In the genomic region with DNA sequence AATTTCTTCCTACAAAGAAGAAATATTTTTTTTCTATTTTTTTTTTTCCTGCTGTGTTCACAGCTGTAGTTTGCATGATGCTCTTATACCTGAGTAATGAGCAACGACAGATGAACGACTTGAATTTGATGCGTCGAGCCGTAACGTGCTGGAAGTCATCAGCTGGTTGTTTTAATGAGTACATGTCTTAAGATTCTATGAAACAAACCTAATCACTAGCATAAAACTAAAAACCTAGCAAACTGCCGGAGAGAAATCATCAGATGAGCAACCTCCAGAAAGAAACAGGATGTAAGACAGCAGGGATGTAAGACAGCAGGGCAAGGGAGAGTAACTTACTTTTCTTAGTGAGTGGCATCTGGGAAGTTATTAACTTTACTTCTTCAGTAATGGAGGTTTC, we compare ENCODE assay signal across 9 mouse cellular contexts. TPM values are rescaled to one million over a fixed set of nuclear protein-coding genes. Genes with fewer than 3 reads are reported as not detected.
A peak's percentile ranks its signal among the peaks of the same experiment; 100 is the strongest.
DNase-seq lines count a peak whose midpoint lies in the region; ATAC-seq and TF ChIP-seq lines count a peak whose summit lies in the region.
"Had no signal": no experiment of that assay in that cellular context is flagged by ENCODE, and none has a peak within 500 bp of the region (broad histone marks: within the 10 kb centered on the region; RNA-seq: fewer than 3 reads in every experiment).

No protein-coding gene starts in this region.

- H3K4me1 ChIP-seq in heart, embryonic 12.5 days (replicated peaks): peaks cover 24% of the 10 kb centered on the region
- peaks cover 13% of the 10 kb centered on the region; the same call in 1 of the 2 replicates for H3K4me1 ChIP-seq in forebrain, embryonic 15.5 days
- H3K4me1 ChIP-seq in liver, embryonic 14.5 days (replicated peaks; ENCODE audit: control insufficient read depth in 2 of 2, insufficient read depth in 2 of 2, low read length in 1 of 2): peaks cover 6 to 21% of the 10 kb centered on the region in 2 experiments; a peak in 2 of 4 replicates

- peak overlapping the region; percentile 92 for H3K4me3 ChIP-seq in heart, embryonic 12.5 days
- H3K4me3 ChIP-seq in forebrain, embryonic 15.5 days: 0 out of 2 replicates have a peak overlapping the region, but pooled peaks have one; percentile 92
- peak overlapping the region in 1 of 2 experiments; percentile 76; a peak in 1 of 4 replicates for H3K4me3 ChIP-seq in liver, embryonic 14.5 days (ENCODE audit: insufficient read depth in 1 of 2, low read depth in 2 of 2, low read length in 2 of 2)

- 85% methylated on average over 7 of the region's 7 CpGs for WGBS in heart, embryonic 12.5 days
- WGBS in forebrain, embryonic 15.5 days: 76% methylated on average over 7 of the region's 7 CpGs
- 82% methylated on average over 7 of the region's 7 CpGs for WGBS in liver, embryonic 14.5 days (ENCODE audit: insufficient replicate concordance)

- no peak for ATAC-seq in heart, embryonic 12.5 days (ENCODE audit: insufficient number of reproducible peaks, low FRiP score)
- ATAC-seq in forebrain, embryonic 15.5 days (replicated peaks): no peak
- ATAC-seq in liver, embryonic 14.5 days (ENCODE audit: insufficient read depth): no peak

- no peak overlapping the region for H3K27ac ChIP-seq in heart, embryonic 12.5 days (ENCODE audit: poor library complexity, severe bottlenecking)
- H3K27ac ChIP-seq in forebrain, embryonic 15.5 days (replicated peaks): no peak overlapping the region
- H3K27ac ChIP-seq in liver, embryonic 14.5 days: no peak overlapping the region

- H3K36me3 ChIP-seq in heart, embryonic 12.5 days: no peaks in the 10 kb centered on the region
- H3K36me3 ChIP-seq in forebrain, embryonic 15.5 days: no peaks in the 10 kb centered on the region
- H3K36me3 ChIP-seq in liver, embryonic 14.5 days (replicated peaks; ENCODE audit: control insufficient read depth, insufficient read depth, low read depth): no peaks in the 10 kb centered on the region

- DNase-seq in heart, adult 11 months: no peak
- DNase-seq in CD4-positive, CD25-positive, alpha-beta regulatory T cell, adult 2 months (ENCODE audit: low read depth, low spot score): peak; percentile 46
- DNase-seq in liver, embryonic 14.5 days (ENCODE audit: low read depth in 3 of 3, low spot score in 3 of 3): no peak
- DNase-seq in frontal cortex, postnatal 36 days (ENCODE audit: low spot score in 2 of 2): no peak
- no peak for DNase-seq in spleen, postnatal 36 days (ENCODE audit: low spot score in 2 of 2)
- no peak for DNase-seq in layer of hippocampus, adult 18-20 months (ENCODE audit: low spot score in 2 of 2)
- DNase-seq: layer of hippocampus, adult 9-11 months had no signal

- TF ChIP-seq CTCF in liver, embryonic 14.5 days (IDR thresholded peaks at IDR 0.05; ENCODE audit: low read depth): no peak

- H3K27me3 ChIP-seq in heart, embryonic 12.5 days (replicated peaks): no peaks in the 10 kb centered on the region
- H3K27me3 ChIP-seq in forebrain, embryonic 15.5 days: no peaks in the 10 kb centered on the region
- no peaks in the 10 kb centered on the region for H3K27me3 ChIP-seq in liver, embryonic 14.5 days (ENCODE audit: control insufficient read depth, insufficient read depth, low read length)

- H3K9ac ChIP-seq in heart, embryonic 12.5 days: no peak overlapping the region
- H3K9ac ChIP-seq in forebrain, embryonic 15.5 days (replicated peaks): no peak overlapping the region
- no peak overlapping the region for H3K9ac ChIP-seq in liver, embryonic 14.5 days (replicated peaks)

- H3K9me3 ChIP-seq in heart, embryonic 12.5 days (replicated peaks): no peaks in the 10 kb centered on the region
- no peaks in the 10 kb centered on the region for H3K9me3 ChIP-seq in forebrain, embryonic 15.5 days
- no peaks in the 10 kb centered on the region for H3K9me3 ChIP-seq in liver, embryonic 14.5 days (ENCODE audit: control insufficient read depth, low read length)

- H3K4me2 ChIP-seq in heart, embryonic 12.5 days: peak overlapping the region; percentile 84
- H3K4me2 ChIP-seq in forebrain, embryonic 15.5 days (replicated peaks): peak overlapping the region; percentile 58
- H3K4me2 ChIP-seq in liver, embryonic 14.5 days (ENCODE audit: low read depth): peak overlapping the region; percentile 88

- no peak for TF ChIP-seq EP300 in liver, embryonic 14.5 days (IDR thresholded peaks at IDR 0.05; ENCODE audit: low read depth)

RNA-seq across cellular contexts. Expression of gene Fam3c, which starts 1.4 kb away (rescaled TPM):
- polyA plus RNA-seq in heart, embryonic 12.5 days (2016; fragmentation: Nextera tagmentation; extraction: Ambion mirVana): 53.6 and 56.2 TPM in 2 replicates
- polyA plus RNA-seq in forebrain, embryonic 15.5 days (2015; fragmentation: Nextera tagmentation; extraction: Ambion mirVana): 53.5 and 56.2 TPM in 2 replicates
- 2.3 and 4.7 TPM in 2 replicates for polyA plus RNA-seq in liver, embryonic 14.5 days (2012; rRNA removed)
- 13.3 and 13.7 TPM in 2 replicates for polyA plus RNA-seq in liver, embryonic 14.5 days (2014; fragmentation: Nextera tagmentation; extraction: Ambion mirVana)
- 10 to 100 TPM; 58.3 to 60.5 TPM for total RNA-seq in layer of hippocampus, adult 18-20 months (2021)
